Mouse (Mus musculus) adrenal gland (tissue): ENCODE results near the gene Fyco1.
"Not testable (repeated sequence)": the region's sequence is repeated elsewhere in the genome, so short reads cannot be mapped to it uniquely, and the experiment has no call there.

Experiments
- intact Hi-C: fragments of 180-260 bp; cut with DNase I; formaldehyde crosslinking; loops from one replicate; pipeline ENCODE4 v1.15.1; 2025

Gene Fyco1

GRCm38 (mm10) chr9:123815996-123816395 is 35.7 kb downstream of the Fyco1 start:
- intact Hi-C loops: loop anchor here (10.0 kb wide), 1 partner anchor 231 kb away; no protein-coding TSS in a partner anchor

- intact Hi-C loops: loop anchor here (10.0 kb wide), 1 partner anchor 231 kb away; no protein-coding TSS in a partner anchor
Observed at GRCm38 (mm10) chr9:123815444-123815843, 36.3 kb downstream of the Fyco1 start.

- intact Hi-C loops: loop anchor here (10.0 kb wide), 1 partner anchor 230 kb away; no protein-coding TSS in a partner anchor
Observed at GRCm38 (mm10) chr9:123814821-123815220, 36.9 kb downstream of the Fyco1 start.

- intact Hi-C loops: loop anchor here (10.0 kb wide), 1 partner anchor 230 kb away; no protein-coding TSS in a partner anchor
Observed at GRCm38 (mm10) chr9:123814326-123814725, 37.4 kb downstream of the Fyco1 start.

GRCm38 (mm10) chr9:123811831-123812230 is 39.9 kb downstream of the Fyco1 start:
- intact Hi-C loops: loop anchor here (10.0 kb wide), 1 partner anchor 227 kb away; no protein-coding TSS in a partner anchor

- intact Hi-C loops: no loop called here
Observed at GRCm38 (mm10) chr9:123808583-123808982, 43.1 kb downstream of the Fyco1 start.

- intact Hi-C loops: no loop called here
Observed at GRCm38 (mm10) chr9:123806267-123806666, 45.4 kb downstream of the Fyco1 start, which contains the start of gene Cxcr6. Gene Cxcr6 (plus strand): TSS chr9:123806475.

GRCm38 (mm10) chr9:123805241-123805640 is 46.5 kb downstream of the Fyco1 start:
- intact Hi-C loops: no loop called here

- intact Hi-C loops: no loop called here
Observed at GRCm38 (mm10) chr9:123802896-123803295, 48.8 kb downstream of the Fyco1 start.

- intact Hi-C loops: no loop called here
Observed at GRCm38 (mm10) chr9:123802421-123802820, 49.3 kb downstream of the Fyco1 start.

- intact Hi-C loops: no loop called here
Observed at GRCm38 (mm10) chr9:123801527-123801926, 50.2 kb downstream of the Fyco1 start.

- intact Hi-C loops: loop anchor here (5.0 to 10.0 kb wide), 2 partner anchors 91 to 159 kb away; no protein-coding TSS in a partner anchor
Observed at GRCm38 (mm10) chr9:123796174-123796573, 55.5 kb downstream of the Fyco1 start.

- intact Hi-C loops: no loop called here
Observed at GRCm38 (mm10) chr9:123788855-123789529, 62.7 kb downstream of the Fyco1 start.

- intact Hi-C loops: not testable (repeated sequence)
Observed at GRCm38 (mm10) chr9:123773299-123773698, 78.4 kb downstream of the Fyco1 start.

- intact Hi-C loops: no loop called here
Observed at GRCm38 (mm10) chr9:123769532-123769931, 82.2 kb downstream of the Fyco1 start.

- intact Hi-C loops: no loop called here
Observed at GRCm38 (mm10) chr9:123768443-123768842, 83.3 kb downstream of the Fyco1 start.

GRCm38 (mm10) chr9:123766996-123767395 is 84.7 kb downstream of the Fyco1 start:
- intact Hi-C loops: no loop called here

- intact Hi-C loops: no loop called here
Observed at GRCm38 (mm10) chr9:123763771-123764170, 87.9 kb downstream of the Fyco1 start.

- intact Hi-C loops: no loop called here
Observed at GRCm38 (mm10) chr9:123762886-123763285, 88.8 kb downstream of the Fyco1 start.

- intact Hi-C loops: no loop called here
Observed at GRCm38 (mm10) chr9:123760806-123761205, 90.9 kb downstream of the Fyco1 start.

- intact Hi-C loops: no loop called here
Observed at GRCm38 (mm10) chr9:123758645-123759044, 93.1 kb downstream of the Fyco1 start.

- intact Hi-C loops: no loop called here
Observed at GRCm38 (mm10) chr9:123758156-123758555, 93.5 kb downstream of the Fyco1 start.

GRCm38 (mm10) chr9:123757326-123757725 is 94.4 kb downstream of the Fyco1 start:
- intact Hi-C loops: no loop called here
